In the genomic region with DNA sequence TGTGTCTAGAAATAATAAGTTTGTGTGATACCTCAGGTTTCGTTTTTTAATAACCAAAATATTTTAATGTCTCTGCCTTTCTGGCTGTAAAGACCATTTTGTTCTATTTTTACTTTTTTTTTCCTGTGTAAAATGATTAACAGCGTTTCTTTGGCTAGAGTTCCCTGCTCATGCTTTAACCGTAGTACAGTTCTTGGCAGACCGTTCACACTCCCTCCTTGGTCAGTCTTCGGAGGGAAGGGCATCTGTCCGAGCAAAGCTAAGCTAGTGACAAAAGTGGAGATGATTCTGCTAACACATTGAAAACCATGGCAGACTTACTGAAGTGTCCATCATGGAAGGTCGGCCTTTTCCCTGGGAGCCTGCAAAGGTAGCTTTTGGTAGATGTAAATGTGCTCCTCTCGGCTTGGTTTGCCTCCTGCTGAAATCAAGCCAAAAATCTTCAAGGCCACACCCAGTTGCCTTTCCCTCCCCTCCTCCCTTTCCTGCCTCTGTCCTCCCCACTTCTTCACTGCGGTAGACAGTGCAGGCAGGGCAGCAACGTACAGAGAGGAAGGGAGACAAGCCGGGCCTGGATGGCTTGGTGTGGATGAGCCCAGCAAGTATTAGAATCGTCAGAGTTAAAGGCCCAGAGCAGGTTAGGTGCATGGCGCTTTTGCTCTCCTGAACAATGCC, we compare ENCODE assay signal across 13 mouse cellular contexts.
DNase-seq lines count a peak whose midpoint lies in the region; ATAC-seq and TF ChIP-seq lines count a peak whose summit lies in the region.
"Had no signal": no experiment of that assay in that cellular context is flagged by ENCODE, and none has a peak within 500 bp of the region (broad histone marks: within the 10 kb centered on the region; RNA-seq: fewer than 3 reads in every experiment).

No protein-coding gene starts in this region.

- no peak for DNase-seq in heart, postnatal 10 days
- peak; percentile 4 for DNase-seq in lung, postnatal 10 days
- DNase-seq in lung, postnatal 4 days, result no peak
- DNase-seq in ZHBTc4 (ENCODE audit: low read depth, low spot score), result peak; percentile 12
- DNase-seq in limb, embryonic 14.5 days (ENCODE audit: low spot score), result no peak
- DNase-seq in B cell, adult 2 months, result no peak
- DNase-seq: cerebellum, adult 2 months; lung, adult 18-20 months; thymus, postnatal 25 days had no signal

- H3K4me1 ChIP-seq in heart, embryonic 15.5 days (replicated peaks), result peaks cover 3% of the 10 kb centered on the region; the same call in 1 of the 2 replicates
- peaks cover 24% of the 10 kb centered on the region for H3K4me1 ChIP-seq in limb, embryonic 14.5 days (ENCODE audit: control insufficient read depth, insufficient read depth, low read length)
- H3K4me1 ChIP-seq: intestine, embryonic 15.5 days had no signal

- intact Hi-C loops in heart, postnatal 10 days (cut with DNase I), result no loop called here

- H3K36me3 ChIP-seq in heart, embryonic 15.5 days, result no peaks in the 10 kb centered on the region
- no peaks in the 10 kb centered on the region for H3K36me3 ChIP-seq in limb, embryonic 14.5 days (ENCODE audit: control insufficient read depth, insufficient read depth, low read length)
- H3K36me3 ChIP-seq: intestine, embryonic 15.5 days had no signal

- ATAC-seq in heart, embryonic 15.5 days (replicated peaks; ENCODE audit: insufficient number of reproducible peaks, insufficient read depth, low FRiP score, low read depth), result no peak
- ATAC-seq in limb, embryonic 14.5 days (ENCODE audit: low FRiP score, low read depth), result no peak
- ATAC-seq in megakaryocyte-erythroid progenitor cell, adult 5-6 weeks (replicated peaks; ENCODE audit: low FRiP score, low TSS enrichment, poor library complexity, severe bottlenecking), result no peak; the same call in 1 of the 2 replicates
- ATAC-seq: intestine, embryonic 15.5 days had no signal

- WGBS in heart, embryonic 15.5 days, result 55% methylated on average over 13 of the region's 13 CpGs
- 52% methylated on average over 13 of the region's 13 CpGs for WGBS in limb, embryonic 14.5 days

- no peak overlapping the region for H3K9ac ChIP-seq in heart, embryonic 15.5 days
- H3K9ac ChIP-seq in limb, embryonic 14.5 days (ENCODE audit: low read depth, low read length, severe bottlenecking), result no peak overlapping the region
- H3K9ac ChIP-seq: intestine, embryonic 15.5 days had no signal

- peak overlapping the region; percentile 20; the same call in 1 of the 2 replicates for H3K27ac ChIP-seq in heart, embryonic 15.5 days
- H3K27ac ChIP-seq in limb, embryonic 14.5 days (replicated peaks; ENCODE audit: low read depth, low read length), result peak overlapping the region; percentile 44
- H3K27ac ChIP-seq: intestine, embryonic 15.5 days had no signal

- no peak overlapping the region for H3K4me3 ChIP-seq in heart, embryonic 15.5 days
- no peak overlapping the region for H3K4me3 ChIP-seq in limb, embryonic 14.5 days (replicated peaks; ENCODE audit: low read length)
- H3K4me3 ChIP-seq: erythroblast, embryonic 14.5 days; intestine, embryonic 15.5 days had no signal

- TF ChIP-seq POLR2A in limb, embryonic 14.5 days (IDR thresholded peaks at IDR 0.05; ENCODE audit: borderline replicate concordance, extremely low read depth, insufficient read depth, insufficient read length), result no peak

- H3K9me3 ChIP-seq in heart, embryonic 15.5 days (replicated peaks), result no peaks in the 10 kb centered on the region
- H3K9me3 ChIP-seq in limb, embryonic 14.5 days (ENCODE audit: control insufficient read depth, low read length), result no peaks in the 10 kb centered on the region
- H3K9me3 ChIP-seq: intestine, embryonic 15.5 days had no signal

- H3K27me3 ChIP-seq in heart, embryonic 15.5 days, result no peaks in the 10 kb centered on the region
- no peaks in the 10 kb centered on the region for H3K27me3 ChIP-seq in limb, embryonic 14.5 days (ENCODE audit: control insufficient read depth, insufficient read depth, low read length)
- H3K27me3 ChIP-seq: intestine, embryonic 15.5 days had no signal

- no peak overlapping the region for H3K4me2 ChIP-seq in heart, embryonic 15.5 days
- H3K4me2 ChIP-seq in limb, embryonic 14.5 days (replicated peaks; ENCODE audit: low read depth, low read length, severe bottlenecking), result no peak overlapping the region
- H3K4me2 ChIP-seq: intestine, embryonic 15.5 days had no signal

Comparison
In these comparisons a context has a peak if more than half of its experiments do, and no peak if none do; other contexts are left out.
1. DNase-seq: peak in lung, postnatal 10 days (single experiment) and ZHBTc4 (single experiment); none in heart, postnatal 10 days (0 of 2), lung, postnatal 4 days (0 of 2), limb, embryonic 14.5 days (single experiment) and B cell, adult 2 months (0 of 2).